Mouse (Mus musculus): ENCODE measurements around the gene Eif2s1. TPM values are rescaled to one million over a fixed set of nuclear protein-coding genes. Genes with fewer than 3 reads are reported as not detected.
A peak's percentile ranks its signal among the peaks of the same experiment; 100 is the strongest.

The Eif2s1 gene
- 10 to 100 TPM; 44.8 to 49.8 TPM for total RNA-seq (2021)

- peak; percentile 98 to 99 for DNase-seq (ENCODE audit: low spot score in 2 of 2)
- intact Hi-C loops (cut with DNase I): no loop called here
Observed at GRCm38 (mm10) chr12:78861496-78862253, at the start of gene Eif2s1, which contains the start of gene Atp6v1d. Gene Eif2s1, plus strand, starts transcription at chr12:78861819. Gene Atp6v1d, minus strand, starts transcription at chr12:78861638.

- intact Hi-C loops (cut with DNase I): no loop called here
- DNase-seq (ENCODE audit: low spot score in 2 of 2): no peak
Observed at GRCm38 (mm10) chr12:78814437-78814836, 47.2 kb upstream of the Eif2s1 start.

GRCm38 (mm10) chr12:78834496-78834895 lies 27.1 kb upstream of the Eif2s1 start:
- intact Hi-C loops (cut with DNase I): no loop called here
- no peak for DNase-seq (ENCODE audit: low spot score in 2 of 2)

DNA sequence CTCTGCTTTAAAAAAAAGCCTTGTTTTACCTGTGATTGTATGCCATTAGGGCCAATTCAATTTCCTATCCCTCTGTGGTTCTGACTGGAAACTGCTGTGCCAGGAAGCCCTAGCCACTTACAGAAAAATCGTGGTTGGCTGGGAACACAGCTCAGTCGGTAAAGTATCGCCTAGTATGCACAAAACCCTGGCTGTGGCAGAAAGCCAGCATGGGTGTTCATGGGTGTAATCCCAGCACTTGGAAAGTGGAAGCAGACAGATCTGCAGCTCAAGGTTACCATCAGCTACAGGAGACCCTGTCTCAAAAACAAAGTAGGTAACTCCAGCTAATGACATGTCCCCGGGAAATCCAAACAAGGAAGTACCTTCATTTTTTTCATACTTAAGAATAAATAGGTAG lies 21.7 kb upstream of the Eif2s1 start:
- intact Hi-C loops (cut with DNase I): no loop called here
- DNase-seq (ENCODE audit: low spot score in 2 of 2): no peak

DNA sequence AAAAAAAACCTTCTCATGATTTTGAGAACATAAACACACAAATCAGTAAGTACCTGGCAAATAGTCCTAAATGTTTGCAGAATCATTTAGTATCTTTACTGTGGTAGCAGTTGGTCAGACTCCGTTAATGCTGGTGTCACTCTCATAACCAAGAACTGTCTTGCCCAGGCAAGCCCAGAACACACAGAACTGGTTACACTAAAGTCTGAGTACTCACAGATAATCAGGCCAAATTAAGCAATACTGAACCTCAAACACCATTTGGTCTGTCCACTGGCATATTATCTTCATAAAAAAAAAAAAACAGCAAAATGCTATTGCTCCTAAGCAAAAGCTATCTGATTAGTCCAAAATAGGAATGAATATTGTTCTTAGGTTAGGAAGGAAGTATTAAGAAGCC lies 19.2 kb upstream of the Eif2s1 start:
- intact Hi-C loops (cut with DNase I): no loop called here
- DNase-seq (ENCODE audit: low spot score in 2 of 2): no peak

DNA sequence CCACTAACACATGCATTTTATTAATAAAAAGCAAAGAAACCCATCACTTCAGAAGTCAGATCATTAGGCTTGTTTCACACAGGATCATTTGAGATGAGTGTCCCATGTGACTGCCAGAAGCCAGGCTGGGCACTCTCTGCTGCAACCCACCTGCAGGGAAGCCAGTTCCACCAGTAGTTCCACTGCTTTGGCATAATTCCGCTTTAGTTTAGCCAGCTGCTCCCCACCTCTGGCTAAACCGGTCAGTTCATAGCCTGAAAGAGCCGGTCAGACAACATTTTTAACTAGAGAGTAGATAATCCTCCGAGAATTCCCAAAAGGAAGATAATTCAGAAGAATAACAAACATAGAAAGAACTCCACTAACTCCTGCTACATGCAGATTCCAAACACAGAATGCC lies 13.4 kb upstream of the Eif2s1 start:
- DNase-seq (ENCODE audit: low spot score in 2 of 2): no peak
- intact Hi-C loops (cut with DNase I): no loop called here

- intact Hi-C loops (cut with DNase I): no loop called here
- no peak for DNase-seq (ENCODE audit: low spot score in 2 of 2)
Observed at GRCm38 (mm10) chr12:78860921-78861495, 611 bp upstream of the Eif2s1 start.

DNA sequence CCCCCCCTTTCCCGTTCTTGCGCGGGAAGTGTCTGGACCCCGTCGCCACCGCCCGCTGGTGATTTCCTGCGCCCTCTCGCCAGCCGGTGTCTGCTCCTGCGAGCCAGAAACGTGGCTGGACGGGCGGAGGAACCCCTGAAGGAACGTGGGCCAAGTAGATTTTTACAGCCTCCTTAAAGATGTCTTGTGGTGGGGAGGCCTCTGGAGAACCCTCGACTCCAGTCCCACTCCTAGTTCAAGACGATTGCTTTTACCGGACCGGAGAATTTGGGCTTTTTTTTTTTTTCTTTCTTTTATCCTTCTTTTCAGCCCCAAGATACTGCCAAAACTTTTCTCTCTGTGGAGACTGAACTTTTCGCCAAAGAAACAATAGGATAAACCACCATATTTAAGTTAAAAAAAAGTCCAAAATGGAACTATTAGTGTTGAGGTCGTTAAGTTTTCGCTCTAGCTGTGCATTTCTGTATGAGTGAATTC lies 673 bp downstream of the Eif2s1 start:
- no peak for DNase-seq (ENCODE audit: low spot score in 2 of 2)
- intact Hi-C loops (cut with DNase I): no loop called here

DNA sequence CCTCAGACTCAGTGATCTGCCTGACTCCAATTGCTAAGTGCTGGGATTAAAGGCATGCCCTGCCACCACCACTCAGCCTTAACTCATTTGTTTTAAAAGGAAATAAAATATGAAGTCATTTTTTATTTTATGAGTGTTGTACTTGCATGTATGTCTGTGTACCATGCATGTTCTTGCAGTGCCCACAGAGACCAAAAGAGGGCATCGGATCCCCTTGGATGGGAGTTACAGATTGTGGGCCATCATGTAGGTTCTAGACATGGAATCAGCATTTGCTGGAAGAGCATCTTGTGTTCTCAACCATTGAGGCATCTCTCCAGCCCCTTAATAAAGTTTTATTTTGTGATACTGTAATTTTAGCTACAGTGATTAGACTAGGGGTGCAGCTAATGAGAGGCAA lies 3.8 kb downstream of the Eif2s1 start:
- DNase-seq (ENCODE audit: low spot score in 2 of 2): no peak
- intact Hi-C loops (cut with DNase I): no loop called here

GRCm38 (mm10) chr12:78868115-78868514 lies 6.5 kb downstream of the Eif2s1 start:
- intact Hi-C loops (cut with DNase I): no loop called here
- no peak for DNase-seq (ENCODE audit: low spot score in 2 of 2)

- intact Hi-C loops (cut with DNase I): no loop called here
- DNase-seq (ENCODE audit: low spot score in 2 of 2): no peak
Observed at GRCm38 (mm10) chr12:78874581-78874980, 13.0 kb downstream of the Eif2s1 start.

GRCm38 (mm10) chr12:78890062-78890461 lies 28.4 kb downstream of the Eif2s1 start:
- intact Hi-C loops (cut with DNase I): no loop called here
- DNase-seq (ENCODE audit: low spot score in 2 of 2): no peak

DNA sequence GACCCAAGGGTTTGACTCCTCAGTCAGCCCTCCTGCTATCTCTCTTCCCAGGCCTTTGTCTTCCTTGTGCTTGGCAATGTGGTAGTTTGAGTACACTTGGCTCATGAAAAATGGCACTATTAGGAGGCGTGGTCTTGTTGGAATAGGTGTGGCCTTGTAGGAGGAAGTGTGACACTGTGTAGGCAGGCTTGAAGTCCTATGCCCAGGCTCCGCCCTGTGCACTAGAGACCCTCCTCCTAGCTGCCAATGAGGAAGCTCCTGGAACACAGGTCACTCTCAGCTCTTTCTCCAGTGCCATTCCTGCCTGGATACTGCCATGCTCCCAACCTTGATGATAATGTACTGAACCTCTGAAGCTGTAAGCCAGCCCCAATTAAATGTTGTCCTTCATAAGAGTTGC lies 29.5 kb downstream of the Eif2s1 start:
- intact Hi-C loops (cut with DNase I): no loop called here
- no peak for DNase-seq (ENCODE audit: low spot score in 2 of 2)

DNA sequence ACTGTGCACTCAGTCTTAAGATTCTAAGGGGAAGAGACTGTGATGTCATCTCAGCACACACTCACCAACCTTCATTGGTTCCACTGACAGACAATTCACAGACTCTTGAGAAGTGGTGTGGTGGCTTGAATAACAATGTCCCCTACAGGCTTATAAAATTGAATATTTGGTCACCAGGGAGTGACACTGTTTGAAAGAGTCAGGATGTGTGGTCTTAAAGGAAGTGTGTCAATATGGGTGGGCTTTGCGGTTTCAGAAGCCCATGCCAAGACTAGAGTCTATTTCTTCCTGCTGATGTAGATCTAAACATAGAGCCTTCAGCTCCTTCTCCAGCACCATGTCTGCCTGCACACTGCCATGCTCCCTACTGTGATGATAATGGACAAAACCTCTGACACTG lies 36.2 kb downstream of the Eif2s1 start:
- intact Hi-C loops (cut with DNase I): no loop called here
- no peak for DNase-seq (ENCODE audit: low spot score in 2 of 2)

GRCm38 (mm10) chr12:78901467-78901866 lies 39.8 kb downstream of the Eif2s1 start:
- no peak for DNase-seq (ENCODE audit: low spot score in 2 of 2)
- intact Hi-C loops (cut with DNase I): no loop called here

DNA sequence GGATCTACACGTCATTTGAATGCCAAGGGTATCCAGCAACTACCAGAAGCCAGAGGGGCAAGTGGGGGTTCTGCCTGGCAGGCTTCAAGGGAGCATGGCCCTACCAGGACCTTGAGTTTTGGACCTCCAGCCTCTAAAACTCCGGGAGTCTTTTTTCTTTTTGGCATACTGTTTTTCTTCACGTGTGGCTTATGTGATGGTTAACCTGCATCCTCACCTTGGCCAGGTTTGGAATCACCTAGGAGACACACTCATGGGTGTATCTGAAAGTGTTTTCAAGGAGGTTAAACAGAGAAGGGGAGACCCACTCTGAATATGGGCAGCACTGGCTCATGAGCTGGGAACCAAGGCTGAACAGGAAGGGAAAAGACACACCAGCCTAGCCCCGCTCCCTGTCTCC lies 41.7 kb downstream of the Eif2s1 start:
- intact Hi-C loops (cut with DNase I): no loop called here

DNA sequence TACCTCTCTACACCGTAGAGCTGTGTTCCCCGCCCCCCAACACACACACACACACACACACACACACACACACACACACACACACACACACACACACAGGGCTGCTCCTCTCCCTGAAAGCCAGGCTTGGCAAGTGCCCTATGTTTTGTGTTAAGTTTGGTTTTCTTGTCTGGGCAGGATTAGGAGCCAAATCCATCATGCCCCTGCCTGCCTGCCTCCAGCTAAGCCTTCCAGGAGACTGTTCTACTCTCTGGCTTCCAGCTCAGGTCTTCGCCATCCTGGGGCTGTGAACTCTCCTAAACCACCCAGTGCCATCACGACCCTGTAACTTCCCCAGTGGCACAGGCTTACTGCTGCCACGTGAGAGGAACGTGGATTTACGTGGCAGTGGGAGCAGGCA lies 42.9 kb downstream of the Eif2s1 start:
- intact Hi-C loops (cut with DNase I): no loop called here
- no peak for DNase-seq (ENCODE audit: low spot score in 2 of 2)

More for the DNA sequence above, 41.7 kb downstream of the Eif2s1 start:
- DNase-seq (ENCODE audit: low spot score in 2 of 2): no peak

- no peak for DNase-seq (ENCODE audit: low spot score in 2 of 2)
- intact Hi-C loops (cut with DNase I): no loop called here
Observed at GRCm38 (mm10) chr12:78906707-78907162, 45.1 kb downstream of the Eif2s1 start, which contains the start of gene Plek2. Gene Plek2, minus strand, starts transcription at chr12:78906964.

GRCm38 (mm10) chr12:78908081-78908605 lies 46.5 kb downstream of the Eif2s1 start:
- DNase-seq (ENCODE audit: low spot score in 2 of 2): no peak
- intact Hi-C loops (cut with DNase I): no loop called here

DNA sequence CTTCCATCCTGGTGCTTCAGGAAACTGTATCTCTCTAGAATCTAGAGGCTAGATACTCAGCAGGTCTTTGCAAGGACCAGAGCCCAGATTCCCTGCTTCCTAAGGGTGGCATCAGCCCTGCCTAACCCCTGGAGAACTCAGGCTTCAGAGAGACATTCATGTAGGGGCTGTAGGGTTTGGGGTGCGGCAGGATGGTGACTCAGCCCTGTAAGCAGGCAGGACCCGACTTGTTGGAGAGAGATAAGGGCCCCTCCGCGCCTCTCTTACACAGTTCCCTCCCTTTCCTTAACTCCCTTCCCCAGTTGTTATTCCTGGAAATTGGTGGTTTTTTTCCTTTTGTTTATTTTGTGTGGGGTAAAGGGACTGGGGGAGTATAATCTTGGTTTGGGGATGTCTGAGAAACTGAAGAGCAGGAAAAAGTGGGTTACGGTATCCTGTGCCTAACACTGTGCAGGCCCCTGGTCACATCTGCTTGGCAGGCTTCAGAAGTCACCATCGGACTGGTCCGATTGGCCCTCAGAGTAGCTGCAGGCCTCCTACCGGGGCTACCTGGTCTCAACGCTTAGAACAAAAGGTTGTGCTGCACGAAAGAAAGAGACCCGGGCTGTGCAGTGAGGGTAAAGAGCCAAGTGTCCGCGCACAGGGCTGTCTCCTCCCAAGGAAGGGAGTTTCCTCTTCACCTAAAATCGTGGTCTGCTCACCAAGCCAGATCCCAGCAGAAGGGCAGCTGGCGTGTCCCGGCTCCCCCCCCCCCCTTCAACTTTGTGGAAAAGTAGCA lies 49.3 kb downstream of the Eif2s1 start:
- no peak for DNase-seq (ENCODE audit: low spot score in 2 of 2)
- intact Hi-C loops (cut with DNase I): no loop called here

All from left cerebral cortex, postnatal 36 days (tissue).